Mouse (Mus musculus) brain, embryonic 14.5 days (tissue): ENCODE data around the gene Gm10563. TPM values are rescaled to one million over a fixed set of nuclear protein-coding genes. Genes with fewer than 3 reads are reported as not detected.

Experiments used
- DNase-seq: peaks from one replicate; pipeline ENCODE4 v3.0.0-alpha.2; 2011; ENCODE audit warnings: low read depth
- CTCF ChIP-seq: fragments of 200-500 bp; IDR thresholded peaks from 2 replicates; pipeline ENCODE4 v1.5.1; 2012; ENCODE audit warnings: inconsistent platforms, mild to moderate bottlenecking, moderate library complexity, borderline replicate concordance; ENCODE audit not compliant: insufficient read depth, insufficient read length; ENCODE audit errors: extremely low read depth
- POLR2A ChIP-seq: fragments of 200-500 bp; IDR thresholded peaks from 2 replicates; pipeline ENCODE4 v1.6.1; 2012; ENCODE audit warnings: mild to moderate bottlenecking, inconsistent platforms, borderline replicate concordance; ENCODE audit not compliant: poor library complexity, insufficient read depth, insufficient read length, severe bottlenecking; ENCODE audit errors: extremely low read depth
- polyA plus RNA-seq: library from polyadenylated mRNA; depleted of rRNA; stranded (reverse); fragments of >200 nt; gene quantifications from 2 replicates; pipeline ENCODE4 v1.2.3, GENCODE M21; 2012

The Gm10563 gene
- polyA plus RNA-seq, 1 experiment, result not detected

DNA sequence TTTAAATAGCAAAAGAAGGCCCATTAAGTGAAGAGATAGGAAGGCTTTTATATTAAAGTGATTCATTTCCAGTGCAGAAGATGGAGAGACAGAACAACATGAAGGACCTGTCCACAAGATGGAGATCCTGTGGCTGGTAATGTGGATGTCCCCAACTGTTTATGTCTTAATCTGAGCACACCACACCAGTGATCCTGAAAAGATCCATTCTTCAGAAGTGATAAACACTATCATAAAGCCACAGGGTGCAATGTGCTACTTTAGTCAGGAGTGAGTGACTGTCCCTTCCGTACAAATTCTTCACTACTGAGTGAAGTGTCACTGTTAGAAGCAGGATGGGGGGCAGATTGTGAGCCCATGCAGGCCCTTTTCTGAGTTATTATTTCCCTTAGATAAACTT is 42.5 kb downstream of the Gm10563 start:
- DNase-seq, result no peak
- no peak for TF ChIP-seq CTCF
- no peak for TF ChIP-seq POLR2A

DNA sequence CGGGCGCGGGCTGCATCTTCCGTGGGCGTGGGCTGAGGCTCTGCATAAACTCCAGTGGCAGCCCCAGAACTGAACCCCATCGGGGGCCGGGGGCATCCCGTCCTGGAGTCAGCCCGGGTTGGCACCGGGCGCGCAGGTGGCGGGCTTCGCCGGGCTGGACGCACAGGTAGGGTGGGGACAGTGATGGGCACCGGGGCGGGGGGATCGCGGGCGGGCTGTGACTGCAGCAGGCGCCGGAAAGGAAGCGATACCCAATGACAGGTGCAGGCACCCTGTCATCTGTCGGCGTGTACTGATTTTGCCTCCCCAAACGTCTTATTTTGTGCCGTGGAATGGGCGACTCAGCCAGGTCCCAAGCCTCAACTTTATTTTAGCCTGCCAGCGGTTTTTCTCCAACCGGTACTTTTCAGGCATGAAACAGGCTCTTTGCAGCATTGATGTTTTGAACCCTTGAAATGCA is 43.2 kb downstream of the Gm10563 start:
- no peak for TF ChIP-seq POLR2A
- TF ChIP-seq CTCF, result no peak
- DNase-seq, result no peak

DNA sequence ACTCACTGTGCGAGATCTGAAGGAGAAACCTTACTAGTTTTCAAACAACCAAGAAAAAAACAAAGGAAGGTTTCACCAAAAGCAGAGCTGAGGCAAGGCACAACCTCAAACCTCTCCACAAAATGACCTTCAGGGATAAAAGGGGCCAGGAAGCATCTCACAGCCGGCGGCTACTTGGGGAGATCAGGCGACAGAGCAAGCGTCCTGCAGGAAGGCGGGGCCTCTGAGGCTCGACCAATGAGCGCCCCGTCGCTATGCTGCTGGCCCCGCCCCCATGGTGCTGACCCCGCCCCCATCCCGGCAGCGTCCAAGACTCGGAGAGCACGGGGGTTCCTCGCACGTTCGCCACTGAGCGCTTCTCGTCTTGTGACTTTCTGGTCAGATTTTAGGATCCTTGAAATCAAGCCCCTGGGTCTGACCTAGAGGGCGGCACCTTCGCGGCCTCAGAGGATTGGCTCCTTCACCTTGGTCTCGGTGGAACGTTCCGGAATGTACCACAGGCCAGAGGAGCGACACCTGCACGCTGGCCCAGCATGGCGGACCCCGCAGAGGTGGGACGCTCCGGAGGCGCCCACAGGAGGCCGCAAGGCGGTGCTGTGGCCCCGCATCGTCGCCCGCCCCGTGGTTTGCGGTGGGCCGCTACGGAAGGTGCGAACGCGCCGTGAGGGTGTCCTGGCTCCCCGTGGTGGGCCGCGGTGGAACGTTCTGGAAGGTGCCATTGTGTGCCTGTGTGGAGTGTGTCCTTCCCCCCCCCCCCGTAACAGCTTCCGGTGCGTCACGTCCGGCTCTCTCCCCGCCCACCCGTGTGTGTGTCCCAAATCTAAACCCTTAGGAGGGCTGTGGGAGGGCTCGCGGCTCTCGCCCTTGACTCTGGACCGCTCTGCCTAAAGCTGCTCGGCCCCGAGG is 43.9 kb downstream of the Gm10563 start, which contains the start of gene Slc35e2:
Gene Slc35e2 (plus strand): TSS at position 326 of the 906 bp plus-strand sequence.
- TF ChIP-seq POLR2A, result peak; percentile 76
- TF ChIP-seq CTCF, result no peak
- peak; percentile 98 for DNase-seq

GRCm38 (mm10) chr4:155599901-155600825 is 45.0 kb downstream of the Gm10563 start:
- TF ChIP-seq POLR2A, result no peak
- TF ChIP-seq CTCF, result no peak
- no peak for DNase-seq

DNA sequence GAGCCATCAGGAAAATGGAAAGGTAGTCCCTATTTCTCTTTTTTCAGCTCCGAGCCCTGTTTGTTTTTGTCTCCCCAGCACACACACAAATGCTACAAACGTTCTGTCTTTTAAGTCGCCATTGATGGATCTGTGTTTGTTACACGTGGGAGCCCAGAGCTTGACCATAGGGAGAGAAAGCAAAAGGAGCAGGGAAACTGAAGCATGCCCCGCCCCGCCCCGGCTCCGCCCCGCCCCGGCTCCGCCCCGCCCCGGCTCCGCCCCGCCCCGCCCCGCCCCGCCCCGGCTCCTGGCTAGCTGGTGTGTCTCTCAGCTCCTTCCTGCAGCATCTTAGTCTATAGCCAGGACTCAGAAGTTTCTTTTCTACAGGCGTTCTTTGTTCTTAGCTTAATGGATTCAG is 46.7 kb downstream of the Gm10563 start:
- no peak for TF ChIP-seq CTCF
- no peak for DNase-seq

- TF ChIP-seq CTCF (no peak), POLR2A (no peak)
- DNase-seq, result no peak
Measured at GRCm38 (mm10) chr4:155596606-155597005, 48.6 kb downstream of the Gm10563 start.

DNA sequence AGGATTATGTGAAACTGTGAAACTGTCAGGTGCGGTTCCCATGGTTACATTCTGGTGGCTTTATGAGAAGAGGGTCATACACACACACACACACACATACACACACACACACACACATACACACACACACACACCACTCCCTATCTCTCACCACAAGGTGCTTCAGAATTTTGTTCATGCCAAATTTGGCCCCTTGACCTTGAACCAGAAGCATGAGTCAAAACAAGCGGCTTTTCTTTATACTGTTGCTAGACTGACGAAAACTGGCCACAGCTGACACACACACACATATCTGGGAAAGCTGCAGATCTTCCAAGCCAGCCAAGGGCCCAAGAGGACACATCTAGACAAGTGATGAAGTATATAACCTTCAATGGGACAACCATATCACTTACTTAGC is 49.4 kb downstream of the Gm10563 start:
- DNase-seq, result no peak
- TF ChIP-seq POLR2A (no peak), CTCF (no peak)

- TF ChIP-seq CTCF (no peak), POLR2A (no peak)
- no peak for DNase-seq
Measured at GRCm38 (mm10) chr4:155593780-155594179, 51.4 kb downstream of the Gm10563 start.

GRCm38 (mm10) chr4:155591012-155591719 is 54.0 kb downstream of the Gm10563 start:
- DNase-seq, result no peak
- no peak for TF ChIP-seq POLR2A
- TF ChIP-seq CTCF, result no peak

DNA sequence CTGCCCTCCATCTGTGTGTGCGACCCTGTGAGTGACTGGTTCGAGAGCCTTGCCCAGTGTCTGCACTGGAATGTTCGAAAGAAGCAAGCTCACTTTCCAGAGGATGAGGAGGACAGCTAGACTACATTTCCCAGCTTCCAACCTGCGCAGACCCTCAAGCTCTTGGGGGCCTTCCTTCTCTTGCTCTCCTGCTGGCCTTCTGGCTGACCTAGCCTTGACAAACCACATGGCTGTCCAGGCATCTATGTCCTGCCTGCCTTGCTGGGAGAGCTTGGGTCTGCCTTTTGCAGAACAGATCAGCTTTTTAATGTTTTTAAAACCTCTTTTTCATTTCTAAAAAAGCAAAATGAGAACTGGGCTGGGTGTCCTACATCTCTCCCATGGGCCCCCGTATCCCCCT is 55.9 kb downstream of the Gm10563 start:
- TF ChIP-seq CTCF, result no peak
- TF ChIP-seq POLR2A, result no peak
- DNase-seq, result no peak
